Mouse (Mus musculus) cerebellum, adult 2 months (tissue): Measurements from ENCODE around the gene Ccdc148.

ENCODE experiments used
- CTCF ChIP-seq: fragments of 200-500 bp; IDR thresholded peaks from 2 replicates; pipeline ENCODE4 v1.5.1; 2011; ENCODE audit warnings: low read depth, mild to moderate bottlenecking, control low read depth, low read length, moderate library complexity, borderline replicate concordance; ENCODE audit not compliant: insufficient read depth
- POLR2A ChIP-seq: fragments of 200-500 bp; IDR thresholded peaks from 2 replicates; pipeline ENCODE4 v1.6.1; 2011; ENCODE audit warnings: low read length, control low read depth, borderline replicate concordance; ENCODE audit not compliant: insufficient read depth

DNA sequence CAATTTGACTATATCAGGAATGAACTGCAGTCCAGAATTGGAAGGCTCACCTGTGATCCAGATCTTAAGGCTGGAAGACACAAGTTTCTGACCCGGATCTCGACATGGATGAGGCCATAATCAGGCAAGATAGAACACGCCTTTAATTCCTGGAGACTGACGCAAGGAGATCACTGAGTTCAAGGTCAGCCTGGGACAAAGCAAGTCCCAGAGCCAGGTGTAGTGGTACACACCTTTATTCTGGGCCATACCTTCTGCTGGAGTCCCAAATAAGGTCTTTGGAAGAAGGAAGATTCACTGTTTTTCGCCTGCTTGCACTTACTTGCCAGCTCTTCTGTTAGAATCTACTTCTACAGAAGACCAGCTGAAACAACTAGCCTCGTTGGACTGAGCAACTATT is 26.5 kb upstream of the Ccdc148 start:
- TF ChIP-seq CTCF (no peak), POLR2A (no peak)
